Mouse (Mus musculus): ENCODE data around the gene 4930524B15Rik. TPM values are rescaled to one million over a fixed set of nuclear protein-coding genes. Genes with fewer than 3 reads are reported as not detected.

4930524B15Rik gene
- total RNA-seq, 2 experiments from 2014 or later: not detected

DNA sequence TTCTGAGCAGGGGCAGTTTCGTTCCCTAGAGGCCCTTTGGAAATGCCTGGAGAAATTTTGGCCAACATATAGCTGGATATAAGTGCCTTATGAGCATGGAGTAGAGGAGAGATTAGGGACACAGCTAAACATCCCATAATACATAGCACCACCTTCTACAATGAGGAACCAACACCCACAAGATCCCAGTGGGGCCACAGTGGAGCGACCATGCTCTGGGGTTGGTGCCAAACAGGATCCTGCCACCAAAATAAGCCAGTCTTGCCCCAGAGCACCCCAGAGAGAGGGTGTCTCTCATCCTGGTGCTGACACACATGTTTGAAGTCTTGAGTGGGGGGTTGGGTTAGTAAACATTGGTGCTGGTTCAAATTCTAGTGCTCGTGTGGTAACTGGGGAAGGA is 63.2 kb downstream of the 4930524B15Rik start:
- ATAC-seq (replicated peaks; ENCODE audit: poor library complexity): peak; percentile 73

Other genes with a start within 250 kb of the 4930524B15Rik start
- 9.4 and 15.3 TPM in 2 replicates for gene Cpeb4, start 93.4 kb upstream of the 4930524B15Rik start, total RNA-seq (2015)
- gene Cpeb4, start 93.4 kb upstream of the 4930524B15Rik start, total RNA-seq (2017): 7.7 and 8.3 TPM in 2 replicates
- 0.10 TPM in 1 of 2 replicates, not detected in the other for gene Nsg2, start 34.9 kb downstream of the 4930524B15Rik start, total RNA-seq (2015)
- 0.08 and 0.27 TPM in 2 replicates for gene Nsg2, start 34.9 kb downstream of the 4930524B15Rik start, total RNA-seq (2017)
- 0.07 TPM in 1 of 2 replicates, not detected in the other for gene Il9r, start 234.7 kb downstream of the 4930524B15Rik start, total RNA-seq (2015)
- gene Il9r, start 234.7 kb downstream of the 4930524B15Rik start, total RNA-seq (2017): 0.30 TPM in 1 of 2 replicates, not detected in the other
- gene Snrnp25, start 239.8 kb downstream of the 4930524B15Rik start, total RNA-seq (2015): 56.5 and 60.4 TPM in 2 replicates
- gene Snrnp25, start 239.8 kb downstream of the 4930524B15Rik start, total RNA-seq (2017): 70.3 and 82.6 TPM in 2 replicates

Data from megakaryocyte progenitor cell, adult 5-6 weeks (primary cell).